Mouse (Mus musculus): ENCODE data around the gene Frmpd1. TPM values are rescaled to one million over a fixed set of nuclear protein-coding genes. Genes with fewer than 3 reads are reported as not detected.

The Frmpd1 gene
- polyA plus RNA-seq, 1 experiment from 2014 or later: 2.2 TPM

GRCm38 (mm10) chr4:45212342-45213063, 27.8 kb downstream of the Frmpd1 start:
- Histone ChIP-seq H3K27ac (ENCODE audit: low read depth, low read length) (no peak overlapping the region), H3K4me2 (ENCODE audit: low read length) (no peak overlapping the region), H3K4me1 (ENCODE audit: control insufficient read depth, insufficient read depth, low read depth, low read length) (peaks cover 5% of the 10 kb centered on the region), H3K9me3 (ENCODE audit: control insufficient read depth, low read length) (no peaks in the 10 kb centered on the region), H3K36me3 (ENCODE audit: control insufficient read depth, insufficient read depth, low read length) (no peaks in the 10 kb centered on the region), H3K9ac (ENCODE audit: low read depth, low read length) (no peak overlapping the region), H3K4me3 (ENCODE audit: low read length) (no peak overlapping the region), H3K27me3 (replicated peaks; ENCODE audit: control insufficient read depth, insufficient read depth, low read length) (no peaks in the 10 kb centered on the region)
- ATAC-seq: no peak
- 64% methylated on average over 11 of the region's 11 CpGs for WGBS

- Histone ChIP-seq H3K36me3 (ENCODE audit: control insufficient read depth, insufficient read depth, low read length) (no peaks in the 10 kb centered on the region), H3K4me1 (ENCODE audit: control insufficient read depth, insufficient read depth, low read depth, low read length) (no peaks in the 10 kb centered on the region), H3K4me3 (ENCODE audit: low read length) (no peak overlapping the region), H3K27me3 (replicated peaks; ENCODE audit: control insufficient read depth, insufficient read depth, low read length) (no peaks in the 10 kb centered on the region), H3K27ac (ENCODE audit: low read depth, low read length) (no peak overlapping the region), H3K9me3 (ENCODE audit: control insufficient read depth, low read length) (no peaks in the 10 kb centered on the region), H3K9ac (ENCODE audit: low read depth, low read length) (no peak overlapping the region), H3K4me2 (ENCODE audit: low read length) (no peak overlapping the region)
- ATAC-seq: no peak
- WGBS: 84% methylated on average over 8 of the region's 8 CpGs
These were observed 35.3 kb downstream of the Frmpd1 start for GRCm38 (mm10) chr4:45219946-45220345.

GRCm38 (mm10) chr4:45222395-45222794, 37.7 kb downstream of the Frmpd1 start:
- Histone ChIP-seq H3K4me1 (ENCODE audit: control insufficient read depth, insufficient read depth, low read depth, low read length) (no peaks in the 10 kb centered on the region), H3K9ac (ENCODE audit: low read depth, low read length) (no peak overlapping the region), H3K9me3 (ENCODE audit: control insufficient read depth, low read length) (no peaks in the 10 kb centered on the region), H3K4me3 (ENCODE audit: low read length) (no peak overlapping the region), H3K27ac (ENCODE audit: low read depth, low read length) (no peak overlapping the region), H3K4me2 (ENCODE audit: low read length) (no peak overlapping the region), H3K27me3 (replicated peaks; ENCODE audit: control insufficient read depth, insufficient read depth, low read length) (no peaks in the 10 kb centered on the region), H3K36me3 (ENCODE audit: control insufficient read depth, insufficient read depth, low read length) (no peaks in the 10 kb centered on the region)
- no peak for ATAC-seq
- WGBS: 94% methylated on average over 2 of the region's 2 CpGs

GRCm38 (mm10) chr4:45230263-45230662, 45.6 kb downstream of the Frmpd1 start:
- no peak overlapping the region for H3K4me2 ChIP-seq (ENCODE audit: low read length)
- H3K9me3 ChIP-seq (ENCODE audit: control insufficient read depth, low read length): no peaks in the 10 kb centered on the region
- no peak overlapping the region for H3K27ac ChIP-seq (ENCODE audit: low read depth, low read length)
- H3K9ac ChIP-seq (ENCODE audit: low read depth, low read length): no peak overlapping the region
- H3K4me1 ChIP-seq (ENCODE audit: control insufficient read depth, insufficient read depth, low read depth, low read length): no peaks in the 10 kb centered on the region
- no peaks in the 10 kb centered on the region for H3K27me3 ChIP-seq (replicated peaks; ENCODE audit: control insufficient read depth, insufficient read depth, low read length)
- no peak overlapping the region for H3K4me3 ChIP-seq (ENCODE audit: low read length)
- ATAC-seq: no peak
- H3K36me3 ChIP-seq (ENCODE audit: control insufficient read depth, insufficient read depth, low read length): no peaks in the 10 kb centered on the region
- 84% methylated on average over 5 of the region's 5 CpGs for WGBS

GRCm38 (mm10) chr4:45238260-45238659, 53.6 kb downstream of the Frmpd1 start:
- WGBS: 83% methylated on average over 5 of the region's 5 CpGs
- Histone ChIP-seq H3K36me3 (ENCODE audit: control insufficient read depth, insufficient read depth, low read length) (no peaks in the 10 kb centered on the region), H3K4me2 (ENCODE audit: low read length) (no peak overlapping the region), H3K4me3 (ENCODE audit: low read length) (no peak overlapping the region), H3K27ac (ENCODE audit: low read depth, low read length) (no peak overlapping the region), H3K9ac (ENCODE audit: low read depth, low read length) (no peak overlapping the region), H3K9me3 (ENCODE audit: control insufficient read depth, low read length) (no peaks in the 10 kb centered on the region), H3K4me1 (ENCODE audit: control insufficient read depth, insufficient read depth, low read depth, low read length) (no peaks in the 10 kb centered on the region), H3K27me3 (replicated peaks; ENCODE audit: control insufficient read depth, insufficient read depth, low read length) (no peaks in the 10 kb centered on the region)
- ATAC-seq: no peak

GRCm38 (mm10) chr4:45241330-45241729, 56.7 kb downstream of the Frmpd1 start:
- Histone ChIP-seq H3K9me3 (ENCODE audit: control insufficient read depth, low read length) (no peaks in the 10 kb centered on the region), H3K4me1 (ENCODE audit: control insufficient read depth, insufficient read depth, low read depth, low read length) (no peaks in the 10 kb centered on the region), H3K27me3 (replicated peaks; ENCODE audit: control insufficient read depth, insufficient read depth, low read length) (no peaks in the 10 kb centered on the region), H3K4me3 (ENCODE audit: low read length) (no peak overlapping the region), H3K9ac (ENCODE audit: low read depth, low read length) (no peak overlapping the region), H3K36me3 (ENCODE audit: control insufficient read depth, insufficient read depth, low read length) (no peaks in the 10 kb centered on the region), H3K27ac (ENCODE audit: low read depth, low read length) (no peak overlapping the region), H3K4me2 (ENCODE audit: low read length) (no peak overlapping the region)
- 82% methylated on average over 5 of the region's 5 CpGs for WGBS
- ATAC-seq: no peak

GRCm38 (mm10) chr4:45242163-45242562, 57.5 kb downstream of the Frmpd1 start:
- ATAC-seq: no peak
- Histone ChIP-seq H3K4me1 (ENCODE audit: control insufficient read depth, insufficient read depth, low read depth, low read length) (no peaks in the 10 kb centered on the region), H3K36me3 (ENCODE audit: control insufficient read depth, insufficient read depth, low read length) (no peaks in the 10 kb centered on the region), H3K9ac (ENCODE audit: low read depth, low read length) (no peak overlapping the region), H3K27ac (ENCODE audit: low read depth, low read length) (no peak overlapping the region), H3K9me3 (ENCODE audit: control insufficient read depth, low read length) (no peaks in the 10 kb centered on the region), H3K27me3 (replicated peaks; ENCODE audit: control insufficient read depth, insufficient read depth, low read length) (no peaks in the 10 kb centered on the region), H3K4me3 (ENCODE audit: low read length) (no peak overlapping the region), H3K4me2 (ENCODE audit: low read length) (no peak overlapping the region)
- 90% methylated on average over 7 of the region's 7 CpGs for WGBS

GRCm38 (mm10) chr4:45243211-45243902, 58.7 kb downstream of the Frmpd1 start:
- Histone ChIP-seq H3K4me2 (ENCODE audit: low read length) (no peak overlapping the region), H3K4me1 (ENCODE audit: control insufficient read depth, insufficient read depth, low read depth, low read length) (no peaks in the 10 kb centered on the region), H3K27me3 (replicated peaks; ENCODE audit: control insufficient read depth, insufficient read depth, low read length) (no peaks in the 10 kb centered on the region), H3K36me3 (ENCODE audit: control insufficient read depth, insufficient read depth, low read length) (no peaks in the 10 kb centered on the region), H3K4me3 (ENCODE audit: low read length) (no peak overlapping the region), H3K9me3 (ENCODE audit: control insufficient read depth, low read length) (no peaks in the 10 kb centered on the region), H3K27ac (ENCODE audit: low read depth, low read length) (no peak overlapping the region), H3K9ac (ENCODE audit: low read depth, low read length) (no peak overlapping the region)
- 62% methylated on average over 15 of the region's 15 CpGs for WGBS
- ATAC-seq: no peak

- Histone ChIP-seq H3K27me3 (replicated peaks; ENCODE audit: control insufficient read depth, insufficient read depth, low read length) (no peaks in the 10 kb centered on the region), H3K4me3 (ENCODE audit: low read length) (no peak overlapping the region), H3K4me1 (ENCODE audit: control insufficient read depth, insufficient read depth, low read depth, low read length) (peaks cover 7% of the 10 kb centered on the region), H3K9me3 (ENCODE audit: control insufficient read depth, low read length) (no peaks in the 10 kb centered on the region), H3K9ac (ENCODE audit: low read depth, low read length) (no peak overlapping the region), H3K27ac (ENCODE audit: low read depth, low read length) (no peak overlapping the region), H3K4me2 (ENCODE audit: low read length) (no peak overlapping the region), H3K36me3 (ENCODE audit: control insufficient read depth, insufficient read depth, low read length) (no peaks in the 10 kb centered on the region)
- 49% methylated on average over 8 of the region's 8 CpGs for WGBS
- no peak for ATAC-seq
These were observed 66.6 kb downstream of the Frmpd1 start for GRCm38 (mm10) chr4:45251265-45251664.

All from hindbrain, embryonic 16.5 days (tissue).